Mouse (Mus musculus): ENCODE measurements at regions not wholly inside any gene's neighbourhood (a gene's known extent, or its start where the extent isn't known, plus 50 kb on each side); places are given as distances from the start of the nearest gene placed in this dataset.

- no peak for DNase-seq (ENCODE audit: low spot score)
Observed at GRCm38 (mm10) chr4:142467920-142468319, 228.7 kb upstream of the Kazn start.

- no peak for DNase-seq (ENCODE audit: low spot score)
Observed at GRCm38 (mm10) chr4:142465226-142465625, 226.0 kb upstream of the Kazn start.

- DNase-seq (ENCODE audit: low spot score), result no peak
Observed at GRCm38 (mm10) chr4:142464066-142464465, 224.9 kb upstream of the Kazn start.

- DNase-seq (ENCODE audit: low spot score), result no peak
Observed at GRCm38 (mm10) chr4:142460468-142461086, 221.4 kb upstream of the Kazn start.

- DNase-seq (ENCODE audit: low spot score), result no peak
Observed at GRCm38 (mm10) chr4:142452614-142453013, 213.4 kb upstream of the Kazn start.

GRCm38 (mm10) chr4:142450884-142451283, 211.7 kb upstream of the Kazn start:
- DNase-seq (ENCODE audit: low spot score), result no peak

GRCm38 (mm10) chr4:142449713-142450112, 210.5 kb upstream of the Kazn start:
- no peak for DNase-seq (ENCODE audit: low spot score)

- DNase-seq (ENCODE audit: low spot score), result no peak
Observed at GRCm38 (mm10) chr4:142449198-142449702, 210.0 kb upstream of the Kazn start.

GRCm38 (mm10) chr4:142447529-142447928, 208.3 kb upstream of the Kazn start:
- no peak for DNase-seq (ENCODE audit: low spot score)

- no peak for DNase-seq (ENCODE audit: low spot score)
Observed at GRCm38 (mm10) chr4:142441045-142441444, 201.8 kb upstream of the Kazn start.

- no peak for DNase-seq (ENCODE audit: low spot score)
Observed at GRCm38 (mm10) chr4:142439450-142440183, 200.4 kb upstream of the Kazn start.

- no peak for DNase-seq (ENCODE audit: low spot score)
Observed at GRCm38 (mm10) chr4:142424596-142424995, 185.4 kb upstream of the Kazn start.

GRCm38 (mm10) chr4:142420427-142420826, 181.2 kb upstream of the Kazn start:
- no peak for DNase-seq (ENCODE audit: low spot score)

GRCm38 (mm10) chr4:142414874-142415273, 175.7 kb upstream of the Kazn start:
- no peak for DNase-seq (ENCODE audit: low spot score)

GRCm38 (mm10) chr4:142411792-142412191, 172.6 kb upstream of the Kazn start:
- DNase-seq (ENCODE audit: low spot score), result no peak

- DNase-seq (ENCODE audit: low spot score), result no peak
Observed at GRCm38 (mm10) chr4:142410596-142411573, 171.7 kb upstream of the Kazn start.

GRCm38 (mm10) chr4:142397858-142398257, 158.7 kb upstream of the Kazn start:
- no peak for DNase-seq (ENCODE audit: low spot score)

GRCm38 (mm10) chr4:142392924-142393323, 153.7 kb upstream of the Kazn start:
- no peak for DNase-seq (ENCODE audit: low spot score)

GRCm38 (mm10) chr4:142390531-142391195, 151.5 kb upstream of the Kazn start:
- DNase-seq (ENCODE audit: low spot score), result no peak

- no peak for DNase-seq (ENCODE audit: low spot score)
Observed at GRCm38 (mm10) chr4:142388476-142388875, 149.3 kb upstream of the Kazn start.

- no peak for DNase-seq (ENCODE audit: low spot score)
Observed at GRCm38 (mm10) chr4:142381168-142381567, 142.0 kb upstream of the Kazn start.

- no peak for DNase-seq (ENCODE audit: low spot score)
Observed at GRCm38 (mm10) chr4:142378452-142378851, 139.3 kb upstream of the Kazn start.

Data from c-Kit-positive CD71-positive TER-119-positive erythroid progenitor cells, embryonic 14.5 days (primary cell).